In genomic region chr4:139611542-139611953, GRCm38 (mm10) we compare ENCODE assay signal across 8 mouse cellular contexts. TPM values are rescaled to one million over a fixed set of nuclear protein-coding genes. Genes with fewer than 3 reads are reported as not detected.
DNase-seq lines count a peak whose midpoint lies in the region; ATAC-seq lines count a peak whose summit lies in the region.

No protein-coding gene starts in this region.

- DNase-seq in NIH3T3 (ENCODE audit: low read depth) = peak; percentile 86
- DNase-seq in cerebellum, adult 9-11 months = peak; percentile 75
- DNase-seq in gastrocnemius, adult 18-20 months (ENCODE audit: low spot score) = peak; percentile 82
- peak; percentile 73 to 79 for DNase-seq in layer of hippocampus, postnatal 36 days
- DNase-seq in right cerebral cortex, adult 18-20 months = peak; percentile 57
- DNase-seq in urinary bladder, adult 2 months (ENCODE audit: low spot score) = peak; percentile 75

- peaks cover 17% of the 10 kb centered on the region for H3K4me1 ChIP-seq in hindbrain, embryonic 15.5 days (replicated peaks)

- no peak overlapping the region for H3K9ac ChIP-seq in hindbrain, embryonic 15.5 days

- peak; percentile 36; the same call in 1 of the 2 replicates for ATAC-seq in hindbrain, embryonic 15.5 days (ENCODE audit: low FRiP score, low read depth)
- peak; percentile 63 for ATAC-seq in megakaryocyte, adult 5-6 weeks (ENCODE audit: poor library complexity, severe bottlenecking)

- no peaks in the 10 kb centered on the region for H3K9me3 ChIP-seq in hindbrain, embryonic 15.5 days

- no peaks in the 10 kb centered on the region for H3K27me3 ChIP-seq in hindbrain, embryonic 15.5 days

- peaks cover 27% of the 10 kb centered on the region for H3K36me3 ChIP-seq in hindbrain, embryonic 15.5 days

- no peak overlapping the region; the same call in 1 of the 2 replicates for H3K4me3 ChIP-seq in hindbrain, embryonic 15.5 days

- H3K4me2 ChIP-seq in hindbrain, embryonic 15.5 days = peak overlapping the region; percentile 44

- H3K27ac ChIP-seq in hindbrain, embryonic 15.5 days (replicated peaks) = 0 out of 2 replicates have a peak overlapping the region, but pooled peaks have one; percentile 41

- 2% methylated on average over 10 of the region's 10 CpGs for WGBS in hindbrain, embryonic 15.5 days

RNA-seq across cellular contexts. Expression of gene Gm21969, which starts 8.6 kb away (rescaled TPM):
- total RNA-seq in gastrocnemius, adult 18-20 months (2021) = not detected
- polyA plus RNA-seq in hindbrain, embryonic 15.5 days (2015; fragmentation: Nextera tagmentation; extraction: Ambion mirVana) = not detected in 2 replicates
- total RNA-seq in layer of hippocampus, postnatal 36 days (2021) = not detected
- total RNA-seq in megakaryocyte, adult 5-6 weeks (2015) = not detected in 2 replicates
- not detected in 2 replicates for total RNA-seq in megakaryocyte, adult 5-6 weeks (2017)
- polyA plus RNA-seq in urinary bladder, adult 2 months (2012; rRNA removed) = 0.04 TPM in 1 of 2 replicates, not detected in the other

RNA-seq across cellular contexts. Expression of gene Aldh4a1, which starts 11.1 kb away (rescaled TPM):
- 10 to 100 TPM; 57.6 to 64.8 TPM for total RNA-seq in gastrocnemius, adult 18-20 months (2021)
- polyA plus RNA-seq in hindbrain, embryonic 15.5 days (2015; fragmentation: Nextera tagmentation; extraction: Ambion mirVana) = 27.5 and 29.4 TPM in 2 replicates
- total RNA-seq in layer of hippocampus, postnatal 36 days (2021) = 10 to 100 TPM; 19.0 to 20.1 TPM
- 4.9 and 5.7 TPM in 2 replicates for total RNA-seq in megakaryocyte, adult 5-6 weeks (2015)
- 5.8 and 8.9 TPM in 2 replicates for total RNA-seq in megakaryocyte, adult 5-6 weeks (2017)
- polyA plus RNA-seq in urinary bladder, adult 2 months (2012; rRNA removed) = 26.5 and 33.0 TPM in 2 replicates

RNA-seq across cellular contexts. Expression of gene Tas1r2, which starts 41.8 kb away (rescaled TPM):
- total RNA-seq in gastrocnemius, adult 18-20 months (2021) = not detected
- polyA plus RNA-seq in hindbrain, embryonic 15.5 days (2015; fragmentation: Nextera tagmentation; extraction: Ambion mirVana) = not detected in 2 replicates
- not detected for total RNA-seq in layer of hippocampus, postnatal 36 days (2021)
- total RNA-seq in megakaryocyte, adult 5-6 weeks (2015) = not detected in 2 replicates
- total RNA-seq in megakaryocyte, adult 5-6 weeks (2017) = not detected in 2 replicates
- polyA plus RNA-seq in urinary bladder, adult 2 months (2012; rRNA removed) = not detected in 2 replicates
